Mouse (Mus musculus) right cerebral cortex, adult 18-20 months (tissue): ENCODE data around the gene Acy3.
"Not testable (repeated sequence)": the region's sequence is repeated elsewhere in the genome, so short reads cannot be mapped to it uniquely, and the experiment has no call there.

Experiments
- DNase-seq: peaks from one replicate; pipeline ENCODE4 v3.0.0; 2022; ENCODE audit warnings: mixed read lengths

Gene Acy3

DNA sequence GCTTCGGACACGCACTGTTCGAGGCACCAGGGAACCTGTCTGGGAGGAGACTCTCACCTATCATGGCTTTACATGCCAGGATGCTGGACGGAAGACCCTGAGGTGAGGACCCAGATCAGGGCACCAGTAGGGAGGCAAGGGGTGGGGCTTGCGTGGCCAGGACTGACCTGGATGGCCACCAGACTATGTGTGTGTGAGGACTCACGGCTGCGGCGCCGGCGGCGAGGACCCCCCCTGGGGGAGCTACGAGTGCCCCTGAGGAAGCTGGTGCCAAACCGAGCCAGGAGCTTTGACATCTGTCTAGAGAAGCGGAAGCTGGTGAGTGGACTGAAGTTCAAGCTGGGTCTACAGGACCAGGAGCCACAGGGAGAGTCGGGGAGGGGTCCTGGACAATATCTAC is 18.0 kb downstream of the Acy3 start:
- DNase-seq, result no peak

DNA sequence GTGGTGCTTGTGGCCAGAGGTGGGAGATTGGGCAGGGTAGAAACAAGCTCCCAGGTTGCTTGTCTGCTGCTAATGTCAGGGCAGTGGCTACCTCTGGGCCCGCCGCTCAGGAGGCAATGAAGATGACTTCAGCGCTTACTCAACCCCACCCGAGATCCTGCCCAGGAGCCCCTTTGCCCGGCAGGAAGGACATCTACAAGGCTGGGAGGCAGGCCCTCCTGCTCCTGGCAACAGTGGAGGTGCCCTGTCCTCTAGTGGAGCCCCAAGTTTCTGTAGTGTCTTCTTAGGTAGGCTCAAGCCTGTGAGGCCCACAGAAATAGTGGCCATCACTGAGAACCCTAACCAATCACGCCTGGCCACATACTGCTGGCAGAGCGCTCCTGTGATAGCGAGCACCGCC is 18.7 kb downstream of the Acy3 start:
- no peak for DNase-seq

DNA sequence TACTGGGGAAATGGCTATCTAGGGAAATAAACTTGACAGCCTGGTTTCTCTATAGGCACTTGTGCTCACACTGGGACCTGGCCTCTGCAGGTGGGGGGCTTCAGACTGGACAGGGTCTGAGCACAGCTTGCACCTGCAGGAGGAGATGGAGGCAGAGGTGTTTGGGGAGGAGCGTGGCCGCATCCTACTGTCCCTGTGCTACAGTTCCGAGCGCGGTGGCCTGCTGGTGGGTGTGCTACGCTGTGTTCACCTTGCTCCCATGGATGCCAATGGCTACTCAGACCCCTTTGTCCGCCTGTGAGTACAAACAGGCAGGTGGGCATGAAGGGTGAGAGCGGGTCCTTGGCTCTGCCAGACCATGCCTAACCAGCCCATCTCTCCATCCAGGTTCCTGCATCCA is 19.6 kb downstream of the Acy3 start:
- no peak for DNase-seq

DNA sequence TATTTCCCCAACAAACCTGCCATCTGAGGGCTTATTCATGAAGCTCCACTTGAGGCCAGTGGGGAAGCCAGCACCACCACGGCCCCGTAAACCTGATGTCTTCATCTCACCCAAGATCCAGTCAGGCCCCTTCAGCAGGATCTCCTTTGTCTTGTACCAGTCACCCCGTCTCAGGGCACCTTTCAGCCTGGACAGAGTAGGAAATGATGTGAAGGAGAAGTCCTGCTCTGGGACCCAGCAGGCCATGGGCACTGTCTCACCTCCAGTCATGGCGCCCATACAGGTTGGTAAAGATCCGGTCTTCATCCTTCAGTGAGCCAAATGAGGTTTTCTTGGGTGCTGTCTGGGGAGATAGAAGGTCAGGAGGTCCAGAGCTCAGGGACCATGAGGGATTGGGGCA is 24.7 kb downstream of the Acy3 start:
- DNase-seq, result no peak

DNA sequence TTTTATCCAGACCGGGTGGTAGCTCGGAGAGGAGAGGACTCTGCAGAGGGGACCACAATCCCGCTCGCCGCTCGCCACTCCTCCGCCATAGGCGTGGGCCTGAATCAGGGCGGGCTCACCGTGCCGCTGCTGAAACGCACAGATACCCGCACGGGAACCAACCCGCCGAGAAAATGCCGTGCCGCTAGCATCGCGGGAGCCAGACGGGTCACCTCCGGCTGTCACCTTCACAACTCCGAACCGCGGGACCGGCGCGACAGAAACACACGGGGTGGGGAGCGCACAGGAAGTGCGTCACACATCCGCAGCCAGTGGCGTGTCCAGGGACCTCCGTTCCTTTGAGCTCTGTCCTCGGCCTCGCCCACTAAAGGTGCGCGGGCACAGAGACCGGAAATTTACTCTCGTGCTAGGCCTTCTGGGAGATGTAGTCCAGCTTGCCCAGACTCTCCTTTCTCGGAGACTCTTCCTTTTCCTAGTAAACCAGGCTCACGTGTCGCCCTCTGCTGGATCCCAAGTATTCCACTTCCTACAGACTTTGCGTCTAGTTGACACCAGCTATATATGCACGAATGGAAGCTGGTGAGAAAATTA is 26.2 kb downstream of the Acy3 start, which contains the start of gene Ndufv1:
Gene Ndufv1 (minus strand): TSS at position 375 of the 591 bp plus-strand sequence.
- DNase-seq, result peak; percentile 99

DNA sequence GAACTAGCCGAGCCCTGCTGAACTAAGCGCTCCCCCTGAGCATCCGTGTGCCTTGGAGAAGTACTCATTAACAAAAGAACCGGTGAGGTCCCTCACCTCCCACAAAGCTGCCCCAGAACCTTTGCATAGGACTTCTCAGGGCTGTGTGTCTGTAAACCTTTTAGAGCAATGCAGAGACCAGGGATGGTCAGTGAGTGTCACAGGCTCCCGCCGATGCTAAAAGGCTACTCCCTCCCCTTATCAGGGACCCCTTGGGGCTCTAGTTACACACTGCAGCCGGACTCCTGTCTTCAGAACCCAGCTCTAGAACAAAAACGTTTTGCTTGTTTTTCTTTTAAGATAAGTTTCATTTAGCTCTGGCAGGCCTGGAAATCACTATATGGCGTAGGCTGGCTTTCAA is 26.7 kb downstream of the Acy3 start:
- DNase-seq, result no peak

DNA sequence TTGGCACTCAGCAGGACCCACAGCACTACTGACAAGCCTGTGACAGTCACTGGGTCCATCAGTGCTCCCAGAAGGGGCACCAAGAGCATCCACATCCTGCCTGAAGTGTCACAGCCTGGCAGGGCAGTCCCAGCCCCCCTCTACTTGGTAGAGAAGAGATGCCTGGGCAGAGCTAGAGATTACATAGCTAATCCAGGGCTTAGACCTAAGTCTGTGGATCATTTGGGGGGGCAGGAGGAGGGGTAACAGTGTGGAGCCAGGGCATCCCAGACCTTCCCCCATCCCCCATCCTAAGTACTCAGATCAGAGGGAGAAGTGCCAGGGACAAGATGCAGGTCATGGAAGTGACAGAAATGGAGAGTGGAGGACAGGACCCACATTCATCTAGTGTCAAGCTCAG is 28.4 kb downstream of the Acy3 start:
- DNase-seq, result no peak

DNA sequence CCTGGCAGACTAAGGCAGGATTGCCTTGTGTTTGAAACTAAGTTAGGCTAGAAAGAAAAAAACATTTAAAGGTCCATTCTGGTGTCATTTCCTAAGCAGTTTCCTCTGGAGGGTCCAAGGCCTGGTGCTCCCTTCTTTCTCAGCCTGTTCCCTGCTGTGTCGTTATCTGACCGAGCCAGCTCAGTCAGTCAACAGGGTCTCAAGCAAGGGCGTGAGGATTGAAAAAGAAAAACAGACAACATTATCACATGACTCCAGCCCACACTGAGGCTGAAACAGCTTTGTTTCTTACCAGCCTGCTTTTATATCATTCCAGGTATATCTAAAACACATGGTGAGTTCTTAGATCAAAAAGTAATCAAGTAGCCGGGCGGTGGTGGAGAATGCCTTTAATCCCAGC is 29.3 kb downstream of the Acy3 start:
- DNase-seq, result no peak

DNA sequence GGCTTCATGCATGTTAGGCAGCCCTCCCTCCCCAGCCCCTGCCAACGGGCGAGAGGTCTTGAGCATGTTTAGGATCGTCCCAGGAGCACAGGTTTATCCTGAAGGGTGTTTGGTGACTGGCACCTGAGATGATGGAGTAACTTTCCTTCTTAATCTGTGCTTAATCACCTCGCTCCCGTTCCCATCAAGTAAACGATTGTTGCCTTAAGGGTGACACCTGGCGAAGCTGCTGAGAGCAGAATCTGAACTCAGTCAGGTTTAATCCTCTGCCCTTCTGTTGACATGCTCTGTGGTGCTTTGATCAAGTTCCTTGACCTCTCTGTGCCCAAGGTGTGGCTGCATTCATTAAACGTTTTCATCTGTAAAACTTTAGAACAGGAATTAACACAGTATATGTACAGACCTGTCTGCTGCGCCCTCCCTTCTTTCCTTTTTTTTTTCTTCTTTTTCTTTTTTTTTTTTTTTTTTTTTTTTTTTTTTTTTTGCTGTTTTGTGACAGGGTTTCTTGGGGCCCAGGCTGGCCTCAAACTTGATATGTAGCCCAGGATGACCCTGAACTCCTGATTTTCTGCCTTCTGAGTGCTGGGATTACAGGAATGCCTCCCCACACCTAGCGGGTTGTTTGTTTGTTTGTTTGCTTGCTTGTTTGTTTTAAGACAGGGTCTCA is 31.7 kb downstream of the Acy3 start:
- no peak for DNase-seq

DNA sequence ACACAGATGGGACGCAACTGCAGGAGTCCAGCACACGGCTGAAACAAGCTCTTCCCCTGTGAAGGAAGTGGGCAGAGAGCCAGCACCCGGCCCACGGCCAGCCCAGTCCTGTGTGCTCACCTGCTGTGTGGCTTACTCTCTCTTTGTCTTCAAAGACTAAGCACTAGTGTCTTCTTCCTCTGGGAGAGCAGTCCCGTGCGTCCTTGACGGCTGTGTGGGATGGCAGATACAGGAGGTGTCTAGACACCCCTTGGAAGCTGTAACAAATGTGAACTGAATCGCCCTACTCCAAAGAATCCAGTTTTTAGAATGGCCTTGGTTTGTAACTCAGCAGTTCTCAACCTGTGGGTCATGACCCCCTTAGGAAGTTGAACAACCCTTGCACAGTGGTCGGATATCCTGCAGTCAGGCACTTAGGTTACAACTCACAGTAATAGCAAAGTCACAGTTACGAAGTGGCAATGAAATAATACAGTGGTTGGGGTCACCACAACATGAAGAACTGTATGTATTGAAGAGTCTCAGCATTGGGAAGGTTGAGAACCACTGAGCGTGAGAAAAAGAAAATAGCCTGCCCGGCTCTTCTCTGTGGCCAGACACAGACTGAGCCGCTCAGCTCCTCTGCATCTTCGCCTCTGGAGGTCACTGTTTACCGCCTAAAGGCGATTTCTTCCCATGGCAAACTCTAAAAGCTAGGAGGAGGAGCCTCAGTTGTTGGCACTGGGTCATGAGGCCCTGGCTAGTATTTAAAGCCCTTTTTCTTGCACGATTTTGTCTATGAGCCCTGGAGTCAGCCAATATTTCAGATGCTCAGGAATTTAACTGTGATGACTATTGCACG is 32.6 kb downstream of the Acy3 start:
- peak; percentile 80 for DNase-seq

DNA sequence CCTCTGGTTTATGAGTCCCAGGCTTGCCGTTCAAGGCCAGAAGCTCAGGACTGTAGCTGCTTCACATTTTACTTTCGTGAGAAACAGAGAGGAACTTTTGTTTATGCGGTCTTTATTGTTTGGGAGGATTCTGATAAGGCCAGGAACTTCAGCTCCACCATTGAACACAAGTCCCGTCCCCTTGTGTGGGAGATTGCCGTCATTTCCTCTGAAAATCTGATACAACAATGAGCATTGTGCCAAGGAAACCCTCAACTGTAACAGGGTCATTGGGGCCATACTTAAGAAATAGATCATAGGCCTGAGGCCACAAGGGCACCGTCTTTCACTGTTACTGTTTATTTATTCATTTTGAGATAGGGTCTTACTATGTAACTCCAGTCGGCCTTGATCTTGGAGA is 36.8 kb downstream of the Acy3 start:
- DNase-seq, result no peak

DNA sequence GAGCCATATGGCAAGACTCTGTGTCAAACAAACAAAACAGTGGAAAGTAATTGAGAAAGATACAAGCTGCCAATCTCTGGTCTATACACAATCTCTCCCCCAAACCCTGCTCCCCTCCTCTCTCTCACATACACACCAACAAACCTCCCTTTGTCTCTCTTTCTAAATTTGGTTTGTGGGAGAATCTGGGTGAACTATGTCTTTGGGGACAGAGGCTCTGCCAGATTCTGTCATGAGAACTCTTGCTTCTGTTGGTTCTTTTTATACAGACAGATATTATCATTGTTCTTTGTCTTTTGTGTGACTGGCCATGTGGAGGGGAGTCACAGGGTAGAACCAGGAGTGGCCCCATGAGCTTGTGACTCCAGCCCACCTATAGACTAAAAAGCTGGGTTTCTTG is 41.2 kb downstream of the Acy3 start:
- no peak for DNase-seq

DNA sequence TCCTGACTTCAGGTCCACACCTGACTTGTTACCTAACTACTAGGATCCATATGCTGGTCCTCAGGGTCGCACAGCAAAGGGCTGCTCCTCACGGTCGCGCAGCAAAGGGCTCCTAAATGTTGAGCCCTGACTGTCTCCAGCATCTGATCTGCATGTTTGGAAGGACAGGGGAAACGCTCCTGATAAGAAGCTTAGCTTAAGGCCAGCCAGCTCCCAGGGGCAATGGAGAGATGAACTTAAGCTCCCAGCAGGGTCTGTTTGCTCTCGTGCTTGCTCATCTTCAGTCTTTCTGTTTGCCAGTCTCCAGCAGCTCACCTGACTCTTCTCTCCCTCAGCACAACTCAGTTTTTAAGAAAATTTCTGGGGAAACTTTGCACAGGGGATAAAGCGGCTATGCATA is 46.3 kb downstream of the Acy3 start:
- DNase-seq, result no peak

DNA sequence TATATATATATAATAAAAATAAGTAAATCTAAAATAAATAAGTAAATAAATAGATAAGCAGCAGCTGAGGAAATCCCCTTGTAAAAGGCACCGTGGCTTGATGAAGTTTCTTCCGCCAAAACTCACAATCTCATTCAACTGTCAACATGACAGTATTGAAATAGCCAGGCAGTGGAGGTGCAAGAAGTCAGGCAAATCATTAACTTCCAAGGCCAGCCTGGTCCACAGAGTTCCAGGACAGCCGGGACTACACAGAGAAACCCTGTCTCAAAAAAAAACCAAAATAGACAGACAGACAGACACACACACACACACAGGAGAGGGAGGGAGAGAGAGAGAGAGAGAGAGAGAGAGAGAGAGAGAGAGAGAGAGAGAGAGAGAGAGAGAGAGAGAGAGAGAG is 46.9 kb downstream of the Acy3 start:
- DNase-seq, result no peak

DNA sequence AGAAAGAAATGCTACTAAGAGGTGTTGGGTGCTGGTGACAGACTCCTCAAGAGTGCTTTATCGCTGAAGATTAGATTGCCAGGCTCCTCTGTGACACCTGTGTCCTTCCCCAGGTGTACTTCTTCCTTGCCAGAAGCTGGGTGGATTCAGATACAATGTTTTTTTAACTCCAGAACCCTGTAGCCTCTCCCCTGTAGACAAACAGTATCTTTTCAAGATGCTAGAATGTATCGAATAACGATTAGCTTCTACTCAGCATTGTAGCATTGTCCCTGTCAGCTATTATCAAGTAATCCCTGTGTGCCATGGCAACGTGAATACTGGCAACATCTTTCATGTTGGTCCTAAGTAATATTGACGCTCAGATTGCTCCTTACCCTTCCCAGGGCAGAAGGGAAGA is 47.4 kb downstream of the Acy3 start:
- no peak for DNase-seq

DNA sequence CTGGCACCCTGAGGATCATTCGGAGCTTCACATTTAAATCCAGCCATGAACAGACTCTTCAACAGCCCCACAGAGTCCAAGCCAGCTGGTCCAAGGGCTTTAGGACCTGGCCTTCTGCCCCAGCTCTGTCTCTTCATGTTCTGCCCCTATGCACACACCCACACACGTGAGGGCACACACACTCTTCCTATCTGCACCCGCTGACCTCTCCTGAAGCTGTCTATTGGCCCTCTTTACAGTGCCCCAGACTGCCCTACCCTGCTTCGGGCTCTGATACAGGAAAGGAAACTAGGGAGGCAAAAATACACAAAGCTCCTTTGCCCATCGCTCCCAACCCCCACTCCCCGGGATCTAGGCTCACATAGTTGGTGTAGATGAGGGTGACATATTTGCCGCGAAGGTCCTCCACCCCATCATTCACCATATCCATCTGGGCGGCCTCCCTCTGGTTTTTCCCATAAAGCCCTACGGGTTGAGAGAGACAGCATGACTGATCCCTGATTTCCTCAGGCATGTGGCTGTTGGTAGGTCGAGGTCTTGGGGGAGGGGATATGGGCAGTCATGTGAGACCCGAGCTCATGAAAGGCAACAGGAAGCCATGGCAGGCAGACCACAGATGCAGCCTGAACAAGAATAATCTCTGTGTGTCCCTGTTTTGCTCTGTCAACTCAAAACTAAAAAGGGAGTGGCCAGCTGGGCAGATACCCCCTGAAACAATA is 50.1 kb downstream of the Acy3 start:
- no peak for DNase-seq

DNA sequence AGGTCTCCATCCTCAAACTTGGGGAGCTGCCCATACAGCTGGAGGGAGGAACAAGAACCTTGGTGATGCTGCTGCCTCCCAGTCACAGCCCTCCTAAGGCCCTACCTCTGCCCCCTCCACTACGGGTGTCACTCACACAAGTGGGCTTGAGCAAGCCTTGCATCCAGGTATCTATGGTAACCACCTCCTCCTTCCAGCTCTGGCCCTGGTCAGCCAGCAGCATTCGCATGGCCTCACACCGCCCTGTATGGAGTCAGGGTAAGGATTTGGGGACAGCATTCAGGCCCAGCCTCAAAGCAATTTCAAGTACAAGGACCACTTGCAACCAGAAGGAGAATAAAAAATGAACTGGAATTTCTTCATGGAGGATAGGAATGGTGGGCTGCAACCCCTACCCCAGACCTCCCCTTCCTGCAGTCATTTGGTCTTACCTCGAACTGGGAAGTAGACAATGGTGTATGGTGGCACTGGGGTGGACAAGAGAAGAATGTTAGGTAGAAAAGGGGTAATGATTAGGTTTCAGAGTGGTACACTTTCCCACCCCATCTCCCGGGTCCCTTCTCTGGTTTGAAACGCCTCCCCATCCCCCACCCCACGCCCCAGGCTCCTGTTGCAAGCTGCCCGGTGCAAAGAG is 50.9 kb downstream of the Acy3 start:
- DNase-seq, result not testable (repeated sequence)

DNA sequence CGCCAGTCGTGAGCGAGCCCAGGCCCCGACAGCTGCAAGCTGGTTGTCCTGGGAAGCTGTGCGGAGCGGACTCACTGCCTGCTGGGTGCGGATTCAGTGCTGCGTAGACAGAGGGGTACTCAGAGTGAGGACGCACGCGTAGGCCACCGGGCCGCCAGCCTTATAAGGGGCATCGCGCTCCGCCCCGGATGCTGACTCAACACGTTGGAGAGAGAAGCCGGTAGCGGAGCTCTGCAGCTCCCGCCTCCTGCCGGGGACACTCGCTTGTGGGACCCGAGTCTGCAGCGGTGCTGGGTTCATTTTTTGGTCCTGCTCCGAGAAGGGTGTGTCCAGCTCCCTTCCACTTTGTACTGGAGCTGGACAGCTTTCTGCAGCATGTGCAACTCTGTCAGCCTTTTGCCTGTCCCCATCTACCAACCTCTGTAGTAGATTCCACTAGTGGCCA is 51.4 kb downstream of the Acy3 start, which contains the start of gene Gstp1:
Gene Gstp1 (minus strand): TSS at position 198 of the 445 bp plus-strand sequence.
- DNase-seq, result peak; percentile 92
